ENCODE assay signal across 23 mouse cellular contexts in genomic region chr17:91862152-91862551, GRCm38 (mm10).
A peak's percentile ranks its signal among the peaks of the same experiment; 100 is the strongest.
DNase-seq lines count a peak whose midpoint lies in the region; ATAC-seq and TF ChIP-seq lines count a peak whose summit lies in the region.
"Had no signal": no experiment of that assay in that cellular context is flagged by ENCODE, and none has a peak within 500 bp of the region (broad histone marks: within the 10 kb centered on the region; RNA-seq: fewer than 3 reads in every experiment).

No protein-coding gene starts in this region.

- no peaks in the 10 kb centered on the region for H3K9me3 ChIP-seq in forebrain, embryonic 13.5 days (replicated peaks)
- no peaks in the 10 kb centered on the region for H3K9me3 ChIP-seq in forebrain, embryonic 12.5 days
- no peaks in the 10 kb centered on the region for H3K9me3 ChIP-seq in lung, postnatal 0 days (ENCODE audit: low read length)
- H3K9me3 ChIP-seq in forebrain, postnatal 0 days (ENCODE audit: low read length), result no peaks in the 10 kb centered on the region
- H3K9me3 ChIP-seq: kidney, embryonic 15.5 days; limb, embryonic 15.5 days; liver, embryonic 15.5 days had no signal

- TF ChIP-seq EP300 in lung, postnatal 0 days (IDR thresholded peaks at IDR 0.05), result no peak

- no peak for TF ChIP-seq CTCF in lung, postnatal 0 days (IDR thresholded peaks at IDR 0.05)
- TF ChIP-seq CTCF in forebrain, postnatal 0 days (IDR thresholded peaks at IDR 0.05; ENCODE audit: low read depth), result no peak

- no peak overlapping the region for H3K27ac ChIP-seq in forebrain, embryonic 13.5 days
- no peak overlapping the region for H3K27ac ChIP-seq in forebrain, embryonic 12.5 days
- H3K27ac ChIP-seq in lung, postnatal 0 days (ENCODE audit: low read length), result no peak overlapping the region
- H3K27ac ChIP-seq in forebrain, postnatal 0 days (ENCODE audit: low read depth, low read length), result no peak overlapping the region
- H3K27ac ChIP-seq: kidney, embryonic 15.5 days; limb, embryonic 15.5 days; liver, embryonic 15.5 days; stomach, postnatal 0 days had no signal

- H3K4me1 ChIP-seq in forebrain, embryonic 13.5 days, result no peaks in the 10 kb centered on the region
- no peaks in the 10 kb centered on the region for H3K4me1 ChIP-seq in forebrain, embryonic 12.5 days
- no peaks in the 10 kb centered on the region for H3K4me1 ChIP-seq in lung, postnatal 0 days (ENCODE audit: insufficient read depth, low read depth, low read length)
- H3K4me1 ChIP-seq in forebrain, postnatal 0 days (ENCODE audit: insufficient read depth), result no peaks in the 10 kb centered on the region
- H3K4me1 ChIP-seq: kidney, embryonic 15.5 days; limb, embryonic 15.5 days; liver, embryonic 15.5 days; megakaryocyte, embryonic 14.5 days had no signal

- H3K27me3 ChIP-seq in forebrain, embryonic 13.5 days, result no peaks in the 10 kb centered on the region
- H3K27me3 ChIP-seq in forebrain, embryonic 12.5 days, result no peaks in the 10 kb centered on the region
- no peaks in the 10 kb centered on the region for H3K27me3 ChIP-seq in lung, postnatal 0 days (replicated peaks; ENCODE audit: insufficient read depth, low read length)
- no peaks in the 10 kb centered on the region for H3K27me3 ChIP-seq in forebrain, postnatal 0 days (ENCODE audit: insufficient read depth, low read length)
- H3K27me3 ChIP-seq: kidney, embryonic 15.5 days; limb, embryonic 15.5 days; liver, embryonic 15.5 days; megakaryocyte, embryonic 14.5 days; Patski had no signal

- 31% methylated on average over 1 of the region's 1 CpGs for WGBS in forebrain, embryonic 13.5 days
- WGBS in forebrain, embryonic 12.5 days, result 49% methylated on average over 1 of the region's 1 CpGs
- WGBS in lung, postnatal 0 days, result 18% methylated on average over 1 of the region's 1 CpGs
- 31% methylated on average over 1 of the region's 1 CpGs for WGBS in forebrain, postnatal 0 days

- no peak overlapping the region for H3K4me2 ChIP-seq in forebrain, embryonic 13.5 days
- no peak overlapping the region for H3K4me2 ChIP-seq in forebrain, embryonic 12.5 days
- H3K4me2 ChIP-seq in lung, postnatal 0 days (replicated peaks; ENCODE audit: low read depth, low read length), result no peak overlapping the region
- H3K4me2 ChIP-seq in forebrain, postnatal 0 days (ENCODE audit: low read depth), result no peak overlapping the region
- H3K4me2 ChIP-seq: kidney, embryonic 15.5 days; limb, embryonic 15.5 days; liver, embryonic 15.5 days had no signal

- H3K36me3 ChIP-seq in forebrain, embryonic 13.5 days (ENCODE audit: poor library complexity, severe bottlenecking), result no peaks in the 10 kb centered on the region
- H3K36me3 ChIP-seq in forebrain, embryonic 12.5 days (replicated peaks), result no peaks in the 10 kb centered on the region
- no peaks in the 10 kb centered on the region for H3K36me3 ChIP-seq in lung, postnatal 0 days (ENCODE audit: insufficient read depth, low read length)
- no peaks in the 10 kb centered on the region for H3K36me3 ChIP-seq in forebrain, postnatal 0 days (ENCODE audit: insufficient read depth)
- H3K36me3 ChIP-seq: kidney, embryonic 15.5 days; limb, embryonic 15.5 days; liver, embryonic 15.5 days had no signal

- peak; percentile 4 for DNase-seq in lung, postnatal 0 days (ENCODE audit: low spot score)
- no peak for DNase-seq in lung, postnatal 10 days
- peak; percentile 50 for DNase-seq in ZHBTc4 (ENCODE audit: low read depth, low spot score)
- peak; percentile 8 for DNase-seq in forebrain, postnatal 0 days
- no peak for DNase-seq in kidney, adult 9 months
- DNase-seq in thymus, postnatal 0 days (ENCODE audit: low spot score), result no peak
- DNase-seq: adrenal gland, postnatal 25 days; B cell, adult 2 months; cerebellum, adult 18-20 months; gastrocnemius, postnatal 14 days; heart, adult 18-20 months; heart, postnatal 36 days; retina, postnatal 1 day had no signal

- no peak overlapping the region for H3K4me3 ChIP-seq in forebrain, embryonic 13.5 days
- no peak overlapping the region for H3K4me3 ChIP-seq in forebrain, embryonic 12.5 days (replicated peaks)
- H3K4me3 ChIP-seq in lung, postnatal 0 days (ENCODE audit: low read depth, low read length), result no peak overlapping the region
- no peak overlapping the region for H3K4me3 ChIP-seq in forebrain, postnatal 0 days (ENCODE audit: low read depth, low read length)
- H3K4me3 ChIP-seq: erythroblast, embryonic 14.5 days; kidney, embryonic 15.5 days; limb, embryonic 15.5 days; liver, embryonic 15.5 days; megakaryocyte, embryonic 14.5 days had no signal

- no peak overlapping the region for H3K9ac ChIP-seq in forebrain, embryonic 13.5 days
- H3K9ac ChIP-seq in forebrain, embryonic 12.5 days, result no peak overlapping the region
- H3K9ac ChIP-seq in lung, postnatal 0 days (replicated peaks; ENCODE audit: low read depth), result no peak overlapping the region
- H3K9ac ChIP-seq in forebrain, postnatal 0 days, result no peak overlapping the region
- H3K9ac ChIP-seq: kidney, embryonic 15.5 days; limb, embryonic 15.5 days; liver, embryonic 15.5 days had no signal

- peak; percentile 30; the same call in 1 of the 2 replicates for ATAC-seq in forebrain, embryonic 13.5 days
- ATAC-seq in forebrain, embryonic 12.5 days (ENCODE audit: low FRiP score), result no peak
- ATAC-seq in lung, postnatal 0 days, result no peak
- no peak; the same call in 1 of the 2 replicates for ATAC-seq in forebrain, postnatal 0 days
- ATAC-seq: inflammation-experienced regulatory T-cells, adult 6 months; Patski had no signal

Comparison
In these comparisons a context has a peak if more than half of its experiments do, and no peak if none do; other contexts are left out.
1. DNase-seq: peak in lung, postnatal 0 days (single experiment), ZHBTc4 (single experiment) and forebrain, postnatal 0 days (single experiment); none in lung, postnatal 10 days (single experiment), kidney, adult 9 months (single experiment) and thymus, postnatal 0 days (single experiment).